Mouse (Mus musculus) megakaryocyte-erythroid progenitor cell, adult 5-6 weeks (primary cell): ENCODE data around the gene Gm6509. TPM values are rescaled to one million over a fixed set of nuclear protein-coding genes. Genes with fewer than 3 reads are reported as not detected.
"Not testable (repeated sequence)": the region's sequence is repeated elsewhere in the genome, so short reads cannot be mapped to it uniquely, and the experiment has no call there.

Experiments used
- ATAC-seq: replicated peaks from 2 replicates; pipeline ENCODE4 v1.8.0; 2016; ENCODE audit warnings: mild to moderate bottlenecking, inconsistent platforms; ENCODE audit not compliant: severe bottlenecking, poor library complexity, low FRiP score, low TSS enrichment
- total RNA-seq, 2 experiments: library from RNA; stranded (forward) in 1 of 2; stranded (reverse) in 1 of 2; fragments of 200-1000, 215-1000 nt in 1 of 2; fragments of >200 nt in 1 of 2; fragmentation: Nextera tagmentation in 1 of 2; gene quantifications; 2 replicates each; pipeline ENCODE4 v1.2.3; 2014 to 2017

Gm6509 gene
- not detected in 2 replicates for total RNA-seq (2014; fragmentation: Nextera tagmentation)
- total RNA-seq (2017), result not detected in 2 replicates

- not testable (repeated sequence) for ATAC-seq
Observed at GRCm38 (mm10) chr5:94623679-94624078, at the start of gene Gm6509. Gene Gm6509, plus strand, starts transcription at chr5:94623979.

- ATAC-seq, result not testable (repeated sequence)
Observed at GRCm38 (mm10) chr5:94616242-94616641, 7.5 kb upstream of the Gm6509 start, which contains the start of gene Gm3147. Gene Gm3147, minus strand, starts transcription at chr5:94616342.

GRCm38 (mm10) chr5:94648082-94648481 lies 24.3 kb downstream of the Gm6509 start, which contains the start of gene Gm6205:
Gene Gm6205, plus strand, starts transcription at chr5:94648382.
- ATAC-seq, result not testable (repeated sequence)

Other genes with a start within 250 kb of the Gm6509 start
- not detected in 2 replicates for gene Gm7682, start 178.2 kb upstream of the Gm6509 start, total RNA-seq (2014; fragmentation: Nextera tagmentation)
- gene Gm7682, start 178.2 kb upstream of the Gm6509 start, total RNA-seq (2017), result not detected in 2 replicates
- not detected in 2 replicates for gene Gm3139, start 97.7 kb upstream of the Gm6509 start, total RNA-seq (2014; fragmentation: Nextera tagmentation)
- gene Gm3139, start 97.7 kb upstream of the Gm6509 start, total RNA-seq (2017), result not detected in 2 replicates
- not detected in 2 replicates for gene Gm3147, start 7.6 kb upstream of the Gm6509 start, total RNA-seq (2014; fragmentation: Nextera tagmentation)
- gene Gm3147, start 7.6 kb upstream of the Gm6509 start, total RNA-seq (2017), result not detected in 2 replicates
- not detected in 2 replicates for gene Gm6205, start 24.4 kb downstream of the Gm6509 start, total RNA-seq (2014; fragmentation: Nextera tagmentation)
- gene Gm6205, start 24.4 kb downstream of the Gm6509 start, total RNA-seq (2017), result not detected in 2 replicates
- not detected in 2 replicates for gene Gm3183, start 241.5 kb downstream of the Gm6509 start, total RNA-seq (2014; fragmentation: Nextera tagmentation)
- not detected in 2 replicates for gene Gm3183, start 241.5 kb downstream of the Gm6509 start, total RNA-seq (2017)